Mouse (Mus musculus): ENCODE results near the gene Mc1r.

Mc1r gene

GRCm38 (mm10) chr8:123406786-123407185, at the start of gene Mc1r:
Gene Mc1r (plus strand): TSS chr8:123407107.
- peak in 1 of 2 experiments; percentile 59 for DNase-seq

- peak; percentile 26 to 30 for DNase-seq
Measured at GRCm38 (mm10) chr8:123361082-123361739, 45.7 kb upstream of the Mc1r start.

- DNase-seq = peak; percentile 91 to 95
Measured at GRCm38 (mm10) chr8:123373403-123374238, 33.3 kb upstream of the Mc1r start, which contains the start of gene Tcf25. Gene Tcf25 (plus strand): TSS chr8:123373753.

- DNase-seq = peak; percentile 83 to 86
Measured at GRCm38 (mm10) chr8:123374239-123374578, 32.7 kb upstream of the Mc1r start.

GRCm38 (mm10) chr8:123375701-123376100, 31.2 kb upstream of the Mc1r start:
- no peak for DNase-seq

GRCm38 (mm10) chr8:123376106-123376505, 30.8 kb upstream of the Mc1r start:
- DNase-seq = no peak

- no peak for DNase-seq
Measured at GRCm38 (mm10) chr8:123381711-123382110, 25.2 kb upstream of the Mc1r start.

- DNase-seq = no peak
Measured at GRCm38 (mm10) chr8:123382516-123382915, 24.4 kb upstream of the Mc1r start.

GRCm38 (mm10) chr8:123384883-123385540, 21.9 kb upstream of the Mc1r start:
- no peak for DNase-seq

- DNase-seq = no peak
Measured at GRCm38 (mm10) chr8:123387041-123387440, 19.9 kb upstream of the Mc1r start.

- no peak for DNase-seq
Measured at GRCm38 (mm10) chr8:123387801-123388200, 19.1 kb upstream of the Mc1r start.

GRCm38 (mm10) chr8:123389026-123389425, 17.9 kb upstream of the Mc1r start:
- no peak for DNase-seq

- DNase-seq = no peak
Measured at GRCm38 (mm10) chr8:123398308-123398707, 8.6 kb upstream of the Mc1r start.

GRCm38 (mm10) chr8:123401936-123402335, 5.0 kb upstream of the Mc1r start:
- DNase-seq = no peak

- no peak for DNase-seq
Measured at GRCm38 (mm10) chr8:123402730-123403326, 4.1 kb upstream of the Mc1r start.

GRCm38 (mm10) chr8:123404521-123404920, 2.4 kb upstream of the Mc1r start:
- peak; percentile 48 to 74 for DNase-seq

- no peak for DNase-seq
Measured at GRCm38 (mm10) chr8:123407612-123408011, 705 bp downstream of the Mc1r start.

- DNase-seq = no peak
Measured at GRCm38 (mm10) chr8:123408586-123409544, 2.0 kb downstream of the Mc1r start.

- no peak for DNase-seq
Measured at GRCm38 (mm10) chr8:123410049-123410587, 3.2 kb downstream of the Mc1r start.

GRCm38 (mm10) chr8:123410788-123411187, 3.9 kb downstream of the Mc1r start:
- DNase-seq = no peak

GRCm38 (mm10) chr8:123411246-123411645, 4.3 kb downstream of the Mc1r start, which contains the start of gene Tubb3:
Gene Tubb3 (plus strand): TSS chr8:123411424.
- DNase-seq = no peak

Measured in thymus, adult 18-20 months (tissue).